Mouse (Mus musculus): ENCODE data around the gene Cd22.

GRCm38 (mm10) chr7:30821532-30821931 lies 58.6 kb downstream of the Cd22 start:
- TF ChIP-seq CTCF (IDR thresholded peaks at IDR 0.05; ENCODE audit: low read depth), result no peak
- no peak for TF ChIP-seq EP300 (IDR thresholded peaks at IDR 0.05; ENCODE audit: low read depth)
